Mouse (Mus musculus): ENCODE measurements around the gene Pycr1.

Gene Pycr1

GRCm38 (mm10) chr11:120627468-120628300 is 15.9 kb downstream of the Pycr1 start:
- peak; percentile 62 to 66 for DNase-seq (ENCODE audit: low spot score in 2 of 2)

DNA sequence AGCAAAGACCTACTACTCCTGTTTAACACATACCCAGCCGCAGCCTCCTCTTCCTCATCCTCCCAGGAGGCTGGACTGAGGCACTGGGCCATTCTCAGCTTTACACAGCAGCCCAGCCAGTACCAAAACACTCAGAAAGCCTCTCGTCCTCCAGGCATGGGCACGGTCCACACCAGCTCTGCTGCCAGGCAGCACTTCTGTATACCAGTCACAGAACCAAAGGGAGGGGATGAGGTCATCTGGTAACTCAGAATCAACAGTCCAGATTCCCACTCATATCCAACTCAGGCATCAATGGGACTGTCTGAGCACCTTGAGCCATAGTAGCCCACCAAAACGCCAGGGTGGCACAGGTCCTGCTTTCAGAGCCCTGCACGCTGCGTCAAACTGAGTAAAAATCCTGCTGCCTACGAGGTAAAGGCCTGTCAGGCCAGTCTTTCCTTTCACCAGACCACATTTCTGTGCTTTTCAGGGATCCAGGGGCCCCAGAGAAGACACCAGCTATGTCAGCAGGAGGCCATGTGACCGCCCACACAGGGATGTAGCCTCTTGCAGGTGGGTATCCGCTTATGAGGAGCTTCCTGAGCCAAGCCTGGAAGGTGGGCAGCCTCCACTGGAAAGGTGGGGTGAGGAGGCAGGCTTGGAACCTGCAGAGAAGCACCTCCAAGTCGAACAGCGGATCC is 16.6 kb downstream of the Pycr1 start:
- DNase-seq (ENCODE audit: low spot score in 2 of 2): no peak

DNA sequence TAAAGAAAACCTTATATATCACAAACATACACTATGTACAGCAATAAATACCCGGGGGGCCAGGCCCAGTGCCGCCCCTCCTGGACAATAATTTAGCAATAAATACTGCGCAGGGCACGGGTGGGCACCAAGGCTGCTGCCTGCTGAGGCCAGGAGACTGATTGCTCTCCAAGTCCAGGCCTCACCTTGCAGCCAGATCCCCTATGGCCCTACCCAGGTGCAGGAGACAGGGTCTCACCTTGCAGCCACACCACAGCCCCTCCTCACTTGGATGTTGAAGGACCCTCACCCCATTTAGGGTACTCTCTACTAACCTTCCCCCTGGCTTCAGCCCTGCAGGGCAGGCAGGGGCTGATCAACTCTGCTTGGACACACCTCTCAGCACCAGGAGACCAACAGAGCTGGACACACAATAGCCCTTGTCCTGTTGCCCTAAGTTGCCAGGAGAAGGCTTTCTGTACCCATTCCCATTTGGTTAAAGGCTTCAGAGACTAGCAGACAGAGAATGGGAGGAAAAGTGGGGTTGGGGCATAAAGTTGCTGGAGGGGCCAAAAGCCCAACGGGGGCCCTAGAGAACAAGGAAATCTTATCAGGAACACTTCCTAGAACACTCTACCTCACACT is 18.3 kb downstream of the Pycr1 start, which contains the start of gene Sirt7:
Gene Sirt7 (minus strand): TSS at position 89 of the 624 bp plus-strand sequence.
- no peak for DNase-seq (ENCODE audit: low spot score in 2 of 2)

- peak; percentile 79 to 88 for DNase-seq (ENCODE audit: low spot score in 2 of 2)
These were observed 18.9 kb downstream of the Pycr1 start for GRCm38 (mm10) chr11:120624680-120625111.

DNA sequence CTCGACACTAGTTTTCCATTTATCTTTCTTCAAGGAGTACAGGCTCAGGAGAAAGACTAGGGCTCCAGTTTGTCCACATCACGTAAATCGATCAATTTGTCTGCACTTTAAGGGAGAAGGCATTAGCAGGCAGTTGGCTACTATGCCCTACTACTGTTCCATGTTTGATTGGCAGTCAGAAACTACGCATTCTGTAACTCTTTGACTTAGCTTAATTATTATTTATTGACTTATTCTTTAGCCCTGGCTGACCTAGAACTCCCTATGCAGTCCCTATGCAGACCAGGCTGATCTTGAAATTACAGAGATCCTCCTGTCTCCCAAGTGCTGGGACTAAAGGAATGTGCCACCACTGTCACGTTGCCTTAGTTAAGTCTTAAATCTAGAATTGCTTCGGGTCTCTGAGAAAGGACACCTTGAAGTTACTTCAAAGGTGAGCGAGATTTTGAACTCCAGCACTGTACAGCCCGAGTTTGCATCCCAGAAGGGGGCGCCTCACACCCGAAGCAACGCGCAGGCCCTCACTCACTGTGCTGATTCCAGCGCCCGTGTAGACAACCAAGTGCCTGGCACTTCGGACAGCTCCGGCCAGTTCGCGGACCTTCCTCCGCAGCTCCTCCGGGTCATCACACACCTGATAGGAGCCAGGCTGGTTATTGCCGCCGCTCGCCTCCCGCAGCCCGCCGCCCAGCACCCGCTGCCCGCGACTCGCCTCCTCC is 19.4 kb downstream of the Pycr1 start:
- peak; percentile 74 to 82 for DNase-seq (ENCODE audit: low spot score in 2 of 2)

- no peak for DNase-seq (ENCODE audit: low spot score in 2 of 2)
These were observed 20.8 kb downstream of the Pycr1 start for GRCm38 (mm10) chr11:120622805-120623204.

DNA sequence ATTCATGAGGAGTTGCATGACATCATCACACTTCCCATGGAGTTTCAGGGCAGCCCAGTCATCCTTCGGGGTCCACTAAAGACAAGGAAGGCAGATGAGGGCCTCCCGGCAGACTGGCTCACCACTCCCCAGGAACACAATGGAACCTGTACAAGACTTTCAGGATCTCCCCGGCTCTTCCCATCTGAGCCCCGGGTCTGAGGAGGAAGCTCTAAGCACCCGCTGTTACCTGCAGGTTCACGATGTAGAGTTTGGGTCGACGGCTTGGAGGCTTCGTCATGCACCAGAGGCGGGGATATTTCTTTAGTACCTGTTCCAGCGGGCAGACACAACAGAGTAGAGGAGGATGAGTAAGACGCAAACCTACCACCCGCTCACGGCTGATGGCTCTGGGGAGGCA is 23.4 kb downstream of the Pycr1 start:
- no peak for DNase-seq (ENCODE audit: low spot score in 2 of 2)

DNA sequence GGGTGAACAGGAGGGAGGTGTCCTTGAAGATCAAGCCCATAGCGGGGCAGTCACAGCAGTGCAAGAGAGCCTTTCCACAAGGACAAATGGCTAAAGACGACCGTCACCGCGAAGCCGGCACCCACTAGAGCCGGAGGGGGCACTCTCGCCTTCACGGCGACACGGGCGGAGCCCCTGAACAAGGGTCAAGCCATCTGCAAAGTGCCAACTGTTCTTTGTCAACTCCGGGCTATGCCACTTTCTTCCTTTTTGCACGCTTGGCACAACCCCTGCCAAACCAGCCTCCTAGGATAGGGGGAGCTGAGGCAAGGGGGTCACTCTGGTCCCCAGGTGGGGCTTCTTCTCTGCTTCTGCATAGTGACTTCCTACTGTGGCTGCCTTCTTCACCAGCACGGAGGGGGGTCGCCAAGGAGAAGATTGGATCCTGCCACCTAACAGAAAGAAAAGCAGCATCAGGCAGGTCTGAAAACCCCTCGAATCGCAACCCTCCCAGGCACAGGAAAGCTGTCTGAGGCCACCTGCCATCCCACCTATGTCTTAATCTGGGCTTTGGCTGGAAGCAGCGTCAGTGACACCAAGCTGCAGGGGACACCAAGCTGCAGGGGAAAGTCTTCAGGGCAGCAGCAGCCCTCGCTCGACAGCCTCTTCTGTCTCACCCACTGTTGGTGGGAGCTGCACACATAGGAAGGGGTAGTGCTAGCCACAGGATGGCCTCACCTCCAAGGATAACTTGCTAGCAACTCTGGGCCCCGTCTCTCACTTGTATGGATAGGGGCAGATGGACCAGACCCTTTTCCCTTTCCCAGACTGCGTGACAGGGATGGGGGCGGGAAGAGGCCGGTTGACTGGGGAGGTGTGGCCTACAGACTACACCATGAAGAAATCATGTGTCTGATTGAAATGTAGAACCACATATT is 24.7 kb downstream of the Pycr1 start:
- DNase-seq (ENCODE audit: low spot score in 2 of 2): no peak

- peak; percentile 89 to 92 for DNase-seq (ENCODE audit: low spot score in 2 of 2)
These were observed 26.0 kb downstream of the Pycr1 start, which contains the start of gene Pcyt2 for GRCm38 (mm10) chr11:120617519-120618112. TSS of gene Pcyt2 (minus strand) at chr11:120617936.

DNA sequence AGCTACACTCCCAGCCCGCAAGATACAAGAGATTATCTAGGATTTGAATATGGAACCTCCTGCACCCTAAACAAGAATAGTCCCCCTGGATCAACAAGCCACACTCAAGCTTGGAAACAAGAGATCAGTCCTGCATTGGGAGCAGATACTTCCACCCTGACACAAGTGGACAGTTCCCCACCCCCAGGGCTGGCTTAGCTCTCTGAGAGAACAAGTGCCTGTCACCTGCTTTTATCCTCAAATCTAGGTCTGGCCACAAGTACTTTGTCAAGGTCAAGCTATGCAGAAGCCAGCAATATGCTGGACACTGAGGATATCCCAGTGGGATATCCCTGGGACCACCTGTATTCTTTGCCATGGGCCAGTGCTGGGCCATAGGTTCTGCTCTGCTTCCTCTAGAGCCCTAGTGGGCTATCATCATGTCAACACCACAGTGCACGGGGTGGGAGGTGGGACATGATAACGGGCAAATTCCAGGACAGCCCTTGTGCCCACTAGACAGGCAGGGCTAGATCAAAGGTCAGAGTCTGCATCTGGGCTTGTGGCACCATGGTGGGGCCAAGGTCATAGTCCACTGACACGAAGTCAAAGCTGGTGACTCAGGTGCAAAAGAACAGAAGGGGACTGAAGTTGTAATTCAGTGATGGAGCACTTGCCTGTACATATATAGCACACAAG is 26.8 kb downstream of the Pycr1 start:
- no peak for DNase-seq (ENCODE audit: low spot score in 2 of 2)

GRCm38 (mm10) chr11:120615606-120616203 is 27.9 kb downstream of the Pycr1 start:
- no peak for DNase-seq (ENCODE audit: low spot score in 2 of 2)

DNA sequence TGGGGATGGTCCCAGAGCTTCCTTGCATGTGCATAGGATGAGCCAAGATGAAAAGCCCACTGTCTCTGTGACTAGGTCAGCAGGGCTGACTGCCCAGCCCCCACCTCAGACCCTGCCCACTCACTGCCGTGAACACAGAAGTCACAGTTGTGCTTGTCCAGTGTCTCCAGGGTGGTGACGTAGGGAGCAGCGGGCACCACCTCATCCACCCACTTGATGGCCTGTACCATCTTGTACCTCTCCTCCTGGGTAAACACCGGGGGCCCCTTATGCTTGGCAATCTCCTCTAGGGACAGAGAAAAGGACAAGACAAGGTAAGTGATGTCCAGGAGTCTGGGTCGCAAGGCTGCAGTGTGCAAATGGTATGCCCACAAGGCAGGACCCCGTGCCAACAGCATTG is 28.4 kb downstream of the Pycr1 start:
- DNase-seq (ENCODE audit: low spot score in 2 of 2): no peak

DNA sequence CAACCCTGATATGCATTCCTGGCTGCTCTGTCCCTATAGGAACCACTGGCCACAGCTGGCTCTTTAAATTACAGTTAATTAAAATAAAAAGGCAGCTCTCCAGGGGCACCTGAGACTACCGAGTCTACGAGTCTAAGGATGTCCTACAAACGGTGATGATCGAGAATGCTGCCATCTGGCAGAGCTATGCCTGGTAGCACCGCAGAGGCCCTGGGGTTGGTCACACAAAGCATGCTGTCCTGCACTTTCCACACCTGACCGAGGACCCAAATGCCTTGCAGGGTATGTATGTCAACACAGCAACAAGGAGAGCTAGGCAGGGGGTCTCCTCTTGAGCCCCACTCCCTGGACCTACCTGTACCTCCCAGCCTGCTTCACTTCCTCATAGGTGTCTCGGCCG is 29.6 kb downstream of the Pycr1 start:
- DNase-seq (ENCODE audit: low spot score in 2 of 2): no peak

- no peak for DNase-seq (ENCODE audit: low spot score in 2 of 2)
These were observed 30.0 kb downstream of the Pycr1 start for GRCm38 (mm10) chr11:120613481-120613972.

GRCm38 (mm10) chr11:120612763-120613162 is 30.8 kb downstream of the Pycr1 start:
- peak; percentile 54 to 79 for DNase-seq (ENCODE audit: low spot score in 2 of 2)

DNA sequence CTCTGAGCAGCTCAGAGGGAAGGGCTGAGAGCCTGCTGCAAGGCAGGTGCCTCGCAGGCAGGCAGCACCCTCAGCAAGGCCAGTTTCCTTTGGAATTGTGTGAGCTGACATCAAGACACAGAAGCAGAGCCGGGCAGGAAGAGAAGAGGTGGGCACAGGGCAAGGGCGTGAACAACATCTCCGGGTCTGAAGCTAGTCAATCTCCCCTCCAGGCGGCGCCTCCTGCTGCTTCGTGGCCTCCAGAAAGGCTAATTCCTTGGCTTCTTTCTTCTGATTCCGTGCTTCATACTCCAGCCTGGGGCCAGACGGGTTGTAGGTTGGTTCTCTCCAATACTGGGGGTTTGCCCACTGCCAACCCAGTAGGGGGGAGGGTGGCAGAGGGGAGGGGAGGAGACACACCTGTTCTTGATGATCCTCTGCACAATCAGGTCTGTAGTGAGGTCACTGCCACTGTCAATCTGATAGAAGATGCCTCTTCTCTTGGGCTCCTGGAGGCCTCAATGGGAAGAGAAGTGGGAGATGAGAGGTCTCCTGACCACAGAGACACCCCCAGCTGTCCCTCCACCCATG is 33.0 kb downstream of the Pycr1 start:
- no peak for DNase-seq (ENCODE audit: low spot score in 2 of 2)

DNA sequence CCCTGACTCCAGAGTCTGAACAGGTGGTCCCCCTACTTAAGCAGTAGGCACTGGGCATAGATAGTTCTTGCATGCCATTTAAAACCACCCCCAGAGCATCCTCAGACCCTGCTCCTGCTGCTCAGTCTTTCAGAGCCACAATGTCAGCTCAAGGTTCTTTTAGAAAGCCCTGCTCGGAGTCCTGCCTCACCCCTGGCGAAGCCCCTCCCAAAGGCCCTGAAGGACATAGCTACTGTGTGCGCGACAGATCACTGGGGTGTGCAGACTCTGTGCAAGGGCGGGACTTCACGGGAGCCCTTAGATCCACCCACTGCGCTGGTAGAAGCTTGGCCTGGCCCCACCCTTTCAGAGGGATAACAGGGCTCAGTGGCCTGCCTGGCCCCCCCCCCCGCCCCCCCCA is 34.3 kb downstream of the Pycr1 start:
- no peak for DNase-seq (ENCODE audit: low spot score in 2 of 2)

GRCm38 (mm10) chr11:120608241-120609034 is 35.1 kb downstream of the Pycr1 start, which contains the start of gene Npb:
TSS of gene Npb (plus strand) at chr11:120608477.
- DNase-seq (ENCODE audit: low spot score in 2 of 2): no peak
